Mouse (Mus musculus) limb, embryonic 15.5 days (tissue): Measurements from ENCODE around the gene Trip13. TPM values are rescaled to one million over a fixed set of nuclear protein-coding genes. Genes with fewer than 3 reads are reported as not detected.

Experiments used
- ATAC-seq: fragments of 200-750 bp; cut with Nextera tagmentation; 2 replicates; pipeline ENCODE4 v1.8.0; 2017; ENCODE audit warnings: low read depth, moderate TSS enrichment; ENCODE audit not compliant: insufficient number of reproducible peaks, low FRiP score, low TSS enrichment
- H3K27ac ChIP-seq: fragments of 300-500 bp; sonication (generic); 2 replicates; pipeline ENCODE4 v1.5.1; 2015; ENCODE audit warnings: moderate library complexity, mild to moderate bottlenecking, inconsistent platforms
- H3K27me3 ChIP-seq: fragments of 300-500 bp; sonication (generic); 2 replicates; pipeline ENCODE4 v1.6.1; 2015; ENCODE audit warnings: inconsistent platforms
- H3K36me3 ChIP-seq: fragments of 300-500 bp; sonication (generic); 2 replicates; pipeline ENCODE4 v1.6.1; 2015; ENCODE audit warnings: inconsistent platforms
- H3K4me1 ChIP-seq: fragments of 300-500 bp; sonication (generic); 2 replicates; pipeline ENCODE4 v1.6.1; 2015; ENCODE audit warnings: inconsistent platforms
- H3K4me2 ChIP-seq: fragments of 300-500 bp; sonication (generic); 2 replicates; pipeline ENCODE4 v1.6.1; 2015; ENCODE audit warnings: mild to moderate bottlenecking, inconsistent platforms
- H3K4me3 ChIP-seq: fragments of 300-500 bp; sonication (generic); 2 replicates; pipeline ENCODE4 v1.5.1; 2015; ENCODE audit warnings: mild to moderate bottlenecking, inconsistent platforms
- H3K9ac ChIP-seq: fragments of 300-500 bp; sonication (generic); 2 replicates; pipeline ENCODE4 v1.6.1; 2015; ENCODE audit warnings: inconsistent platforms
- H3K9me3 ChIP-seq: fragments of 300-500 bp; sonication (generic); 2 replicates; pipeline ENCODE4 v1.6.1; 2016; ENCODE audit warnings: inconsistent platforms
- WGBS: fragments of 180-500 bp; shearing (Covaris S2); methylation state at CpG from one replicate; pipeline ENCODE4 v1.1.7; 2015; 5-methylcytosine and 5-hydroxymethylcytosine counted together
- polyA plus RNA-seq: library from polyadenylated mRNA; unstranded; fragments of >200 nt; fragmentation: Nextera tagmentation; extraction: Ambion mirVana; gene quantifications from 2 replicates; pipeline ENCODE4 v1.2.1, GENCODE M21; 2015

The Trip13 gene
- polyA plus RNA-seq, result 28.6 and 30.0 TPM in 2 replicates

GRCm38 (mm10) chr13:73937321-73938176, at the start of gene Trip13, which contains the start of gene Brd9:
Gene Trip13, minus strand, starts transcription at chr13:73937784.
Gene Brd9, plus strand, starts transcription at chr13:73937811.
- H3K4me1 ChIP-seq, result peaks cover 17% of the 10 kb centered on the region
- H3K9ac ChIP-seq, result peak within 1 kb of the TSS; percentile 62
- peaks cover 34% of the 10 kb centered on the region for H3K36me3 ChIP-seq
- WGBS, result under 1% methylated on average over 82 of the region's 82 CpGs
- H3K4me3 ChIP-seq, result peak within 1 kb of the TSS; percentile 89
- ATAC-seq, result peak; percentile 93
- no peaks in the 10 kb centered on the region for H3K27me3 ChIP-seq
- peak within 1 kb of the TSS; percentile 81 for H3K4me2 ChIP-seq
- H3K9me3 ChIP-seq, result no peaks in the 10 kb centered on the region
- peak within 1 kb of the TSS; percentile 87 for H3K27ac ChIP-seq

- Histone ChIP-seq H3K4me3 (no peak overlapping the region), H3K4me1 (no peaks in the 10 kb centered on the region), H3K27me3 (no peaks in the 10 kb centered on the region), H3K27ac (no peak overlapping the region), H3K9ac (no peak overlapping the region), H3K4me2 (no peak overlapping the region), H3K36me3 (no peaks in the 10 kb centered on the region), H3K9me3 (no peaks in the 10 kb centered on the region)
- ATAC-seq, result no peak
- WGBS, result 81% methylated on average over 5 of the region's 5 CpGs
Observed at GRCm38 (mm10) chr13:73976935-73977334, 39.4 kb upstream of the Trip13 start.

DNA sequence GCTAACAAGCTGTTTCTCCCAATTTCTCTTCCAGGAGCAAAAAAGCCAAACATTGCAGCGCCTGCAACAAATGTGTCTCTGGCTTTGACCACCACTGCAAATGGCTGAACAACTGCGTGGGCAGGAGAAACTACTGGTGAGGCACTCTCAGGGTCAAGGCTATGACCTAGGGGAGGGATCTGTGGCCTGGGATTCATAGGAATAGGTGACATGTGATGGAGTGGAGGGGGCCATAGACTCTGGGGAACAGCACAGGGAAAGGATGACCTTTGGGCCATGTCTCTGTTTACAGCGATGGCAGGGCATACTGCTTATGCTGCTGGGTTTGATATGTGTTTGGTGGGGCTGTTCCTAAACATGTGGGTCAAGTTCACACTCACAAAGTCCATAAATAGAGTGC, 36.9 kb upstream of the Trip13 start:
- H3K9ac ChIP-seq, result no peak overlapping the region
- H3K27ac ChIP-seq, result no peak overlapping the region
- H3K4me1 ChIP-seq, result no peaks in the 10 kb centered on the region
- H3K9me3 ChIP-seq, result no peaks in the 10 kb centered on the region
- no peaks in the 10 kb centered on the region for H3K27me3 ChIP-seq
- no peak for ATAC-seq
- WGBS, result 93% methylated on average over 3 of the region's 3 CpGs
- no peak overlapping the region for H3K4me2 ChIP-seq
- no peaks in the 10 kb centered on the region for H3K36me3 ChIP-seq
- H3K4me3 ChIP-seq, result no peak overlapping the region

GRCm38 (mm10) chr13:73970545-73971448, 33.2 kb upstream of the Trip13 start:
- peak; percentile 26; the same call in 1 of the 2 replicates for ATAC-seq
- H3K9ac ChIP-seq, result no peak overlapping the region
- no peak overlapping the region for H3K4me3 ChIP-seq
- no peaks in the 10 kb centered on the region for H3K4me1 ChIP-seq
- H3K36me3 ChIP-seq, result no peaks in the 10 kb centered on the region
- WGBS, result 30% methylated on average over 12 of the region's 12 CpGs
- H3K27ac ChIP-seq, result no peak overlapping the region
- H3K27me3 ChIP-seq, result no peaks in the 10 kb centered on the region
- peak overlapping the region; percentile 22; the same call in 1 of the 2 replicates for H3K4me2 ChIP-seq
- no peaks in the 10 kb centered on the region for H3K9me3 ChIP-seq

GRCm38 (mm10) chr13:73963551-73963950, 26.0 kb upstream of the Trip13 start, which contains the start of gene Zdhhc11:
Gene Zdhhc11, plus strand, starts transcription at chr13:73963851.
- no peaks in the 10 kb centered on the region for H3K9me3 ChIP-seq
- H3K4me2 ChIP-seq, result no peak within 1 kb of the TSS
- no peak for ATAC-seq
- peaks cover 35% of the 10 kb centered on the region for H3K36me3 ChIP-seq
- 77% methylated on average over 5 of the region's 5 CpGs for WGBS
- no peaks in the 10 kb centered on the region for H3K4me1 ChIP-seq
- no peak within 1 kb of the TSS for H3K4me3 ChIP-seq
- no peak within 1 kb of the TSS for H3K27ac ChIP-seq
- no peaks in the 10 kb centered on the region for H3K27me3 ChIP-seq
- H3K9ac ChIP-seq, result no peak within 1 kb of the TSS

DNA sequence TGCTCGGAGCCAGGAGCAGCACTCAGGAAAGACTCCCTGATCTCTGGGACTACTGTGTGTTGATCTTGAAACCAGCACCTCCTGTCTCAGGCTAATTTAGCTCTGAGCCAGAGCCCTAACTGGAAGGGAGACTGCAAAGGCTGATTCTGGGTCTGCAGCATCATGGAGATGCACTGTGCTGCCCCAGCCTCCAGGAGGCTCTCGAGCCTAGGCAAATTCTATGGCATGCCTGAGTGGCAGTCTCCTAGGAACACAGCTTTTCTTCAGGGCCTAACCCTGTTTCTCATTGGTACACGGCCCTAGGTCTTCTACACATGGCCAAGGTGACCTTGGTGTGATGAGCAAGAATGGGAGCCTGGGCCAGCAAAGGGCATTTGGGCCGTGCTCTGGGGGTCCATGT, 23.6 kb upstream of the Trip13 start:
- Histone ChIP-seq H3K9ac (no peak overlapping the region), H3K27me3 (no peaks in the 10 kb centered on the region), H3K36me3 (peaks cover 57% of the 10 kb centered on the region), H3K27ac (no peak overlapping the region), H3K4me2 (no peak overlapping the region), H3K4me3 (no peak overlapping the region), H3K9me3 (no peaks in the 10 kb centered on the region), H3K4me1 (no peaks in the 10 kb centered on the region)
- no peak for ATAC-seq
- WGBS, result 83% methylated on average over 4 of the region's 4 CpGs

DNA sequence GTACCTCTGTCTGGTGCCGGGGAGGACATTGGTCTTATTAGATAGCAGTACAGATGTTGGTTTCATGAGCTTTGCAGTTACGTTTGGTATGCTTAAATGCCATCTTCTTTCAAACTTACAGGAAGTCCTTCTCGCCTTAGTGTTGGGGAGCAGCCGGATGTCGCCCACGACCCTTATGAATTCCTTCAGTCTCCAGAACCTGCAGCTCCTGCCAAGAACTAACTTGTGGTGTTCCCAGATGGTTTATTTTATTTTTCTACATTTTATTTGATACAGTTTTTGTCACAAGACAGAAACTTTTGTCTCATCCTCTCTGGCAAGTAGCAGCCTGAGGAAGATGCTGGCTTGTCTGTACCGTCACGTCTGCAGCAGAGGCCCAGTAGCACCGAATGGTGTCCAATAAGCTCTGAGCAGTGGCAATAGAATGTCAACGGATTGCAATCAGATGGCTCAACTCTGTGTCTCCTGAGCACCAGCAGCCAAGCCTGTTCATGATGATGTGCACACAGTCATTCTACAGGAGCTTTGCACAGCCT, 22.6 kb upstream of the Trip13 start:
- Histone ChIP-seq H3K9ac (no peak overlapping the region), H3K27ac (no peak overlapping the region), H3K4me1 (no peaks in the 10 kb centered on the region), H3K4me3 (no peak overlapping the region), H3K27me3 (no peaks in the 10 kb centered on the region), H3K36me3 (peaks cover 67% of the 10 kb centered on the region), H3K9me3 (no peaks in the 10 kb centered on the region), H3K4me2 (no peak overlapping the region)
- no peak for ATAC-seq
- WGBS, result 82% methylated on average over 10 of the region's 10 CpGs

DNA sequence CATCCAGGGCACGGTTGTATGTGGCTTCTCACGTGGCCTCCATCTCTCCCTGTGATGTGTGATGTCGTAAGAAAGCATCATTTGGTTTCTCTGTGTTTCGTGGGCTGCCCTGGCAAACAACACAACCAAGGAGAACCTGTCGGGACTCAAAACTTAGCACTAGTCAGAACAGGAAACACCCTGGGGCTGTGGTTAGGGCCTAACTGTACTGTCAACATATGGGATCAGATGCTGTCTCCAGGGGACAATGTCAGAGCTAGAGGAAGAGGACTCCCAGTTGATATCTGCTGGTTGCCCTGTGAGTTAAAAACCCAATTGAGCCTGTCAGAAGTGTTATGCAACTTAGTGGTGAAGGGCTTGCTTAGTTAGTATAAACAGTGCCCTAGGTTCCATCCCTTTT, 17.9 kb upstream of the Trip13 start:
- 83% methylated on average over 5 of the region's 5 CpGs for WGBS
- Histone ChIP-seq H3K9me3 (no peaks in the 10 kb centered on the region), H3K27me3 (no peaks in the 10 kb centered on the region), H3K27ac (no peak overlapping the region), H3K9ac (no peak overlapping the region), H3K36me3 (peaks cover 89% of the 10 kb centered on the region), H3K4me2 (no peak overlapping the region), H3K4me1 (no peaks in the 10 kb centered on the region), H3K4me3 (no peak overlapping the region)
- ATAC-seq, result no peak

DNA sequence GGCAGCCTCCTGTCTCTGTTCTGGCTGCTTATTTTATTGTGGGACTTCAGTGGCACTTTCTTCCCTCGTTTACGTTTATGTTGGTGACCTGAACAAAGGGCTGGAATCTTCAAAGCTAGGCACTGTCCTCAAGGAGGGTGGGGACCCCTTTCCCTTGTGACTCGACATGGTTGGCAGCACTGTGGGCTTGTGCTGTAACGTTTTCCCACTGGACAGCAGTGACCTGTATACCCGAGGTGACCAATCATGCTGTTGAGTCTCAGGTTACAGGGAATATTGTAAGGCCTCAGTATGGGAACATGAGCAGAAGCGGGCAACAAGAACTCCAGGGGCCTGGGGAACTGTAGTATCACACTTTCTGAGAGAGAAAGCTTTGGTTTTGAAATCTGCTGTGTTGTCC, 17.1 kb upstream of the Trip13 start:
- Histone ChIP-seq H3K4me1 (no peaks in the 10 kb centered on the region), H3K36me3 (peaks cover 89% of the 10 kb centered on the region), H3K27ac (no peak overlapping the region), H3K27me3 (no peaks in the 10 kb centered on the region), H3K4me3 (no peak overlapping the region), H3K9ac (no peak overlapping the region), H3K9me3 (no peaks in the 10 kb centered on the region), H3K4me2 (no peak overlapping the region)
- 45% methylated on average over 6 of the region's 6 CpGs for WGBS
- ATAC-seq, result no peak

- ATAC-seq, result no peak
- Histone ChIP-seq H3K27me3 (no peaks in the 10 kb centered on the region), H3K9me3 (no peaks in the 10 kb centered on the region), H3K4me3 (no peak overlapping the region), H3K36me3 (peaks cover 89% of the 10 kb centered on the region), H3K9ac (no peak overlapping the region), H3K27ac (no peak overlapping the region), H3K4me2 (no peak overlapping the region), H3K4me1 (no peaks in the 10 kb centered on the region)
- WGBS, result 97% methylated on average over 1 of the region's 1 CpGs
Observed at GRCm38 (mm10) chr13:73953551-73954130, 16.1 kb upstream of the Trip13 start.

GRCm38 (mm10) chr13:73944606-73945005, 7.0 kb upstream of the Trip13 start:
- no peak overlapping the region for H3K4me3 ChIP-seq
- H3K27ac ChIP-seq, result no peak overlapping the region
- no peak overlapping the region for H3K4me2 ChIP-seq
- no peaks in the 10 kb centered on the region for H3K4me1 ChIP-seq
- no peak overlapping the region for H3K9ac ChIP-seq
- no peaks in the 10 kb centered on the region for H3K27me3 ChIP-seq
- 77% methylated on average over 9 of the region's 9 CpGs for WGBS
- H3K9me3 ChIP-seq, result no peaks in the 10 kb centered on the region
- peaks cover 88% of the 10 kb centered on the region for H3K36me3 ChIP-seq
- no peak for ATAC-seq
